Mouse (Mus musculus) CH12.LX (cell line): Measurements from ENCODE around the gene Mettl7a2. TPM values are rescaled to one million over a fixed set of nuclear protein-coding genes. Genes with fewer than 3 reads are reported as not detected.
"Not testable (repeated sequence)": the region's sequence is repeated elsewhere in the genome, so short reads cannot be mapped to it uniquely, and the experiment has no call there.

ENCODE experiments used
- DNase-seq: peaks from one replicate; pipeline ENCODE4 v3.0.0-alpha.2; 2013; ENCODE audit errors: extremely low read depth
- H3K27ac ChIP-seq: 2 replicates; pipeline ENCODE4 v1.5.1; 2012; ENCODE audit warnings: low read depth, mild to moderate bottlenecking, control low read depth, moderate library complexity; ENCODE audit not compliant: insufficient read depth
- H3K27me3 ChIP-seq: replicated peaks from 2 replicates; pipeline ENCODE3; 2012; ENCODE audit warnings: inconsistent platforms
- H3K36me3 ChIP-seq, 2 experiments: replicated peaks in 1 of 2; 2 replicates each; pipeline versions ENCODE3 to v1.6.1; 2012; ENCODE audit warnings: inconsistent platforms in 1 of 2, low read length in 1 of 2, mild to moderate bottlenecking in 1 of 2, mixed read lengths in 1 of 2, moderate library complexity in 1 of 2; ENCODE audit not compliant: control insufficient read depth in 1 of 2, insufficient read depth in 1 of 2
- H3K4me1 ChIP-seq, 2 experiments: 2 replicates each; pipeline ENCODE4 v1.6.1; 2012; ENCODE audit warnings: inconsistent platforms in 1 of 2, moderate library complexity in 1 of 2; ENCODE audit not compliant: insufficient read depth in 2 of 2, control insufficient read depth in 1 of 2
- H3K4me2 ChIP-seq: 2 replicates; pipeline ENCODE4 v1.6.1; 2012; ENCODE audit warnings: low read depth, mild to moderate bottlenecking, control low read depth; ENCODE audit not compliant: poor library complexity, insufficient read depth, severe bottlenecking
- H3K4me3 ChIP-seq, 3 experiments: fragments of 150-350 bp in 1 of 3; sonication (generic) in 1 of 3; replicated peaks in 1 of 3; 2 replicates each; pipeline versions ENCODE3 to v1.5.1; 2011 to 2012; ENCODE audit warnings: low read depth in 2 of 3, low read length in 2 of 3, mild to moderate bottlenecking in 2 of 3, moderate library complexity in 2 of 3, control low read depth in 1 of 3, improper control_type of control experiment in 1 of 3, inconsistent platforms in 1 of 3, mixed read lengths in 1 of 3; ENCODE audit not compliant: poor library complexity in 1 of 3
- H3K79me2 ChIP-seq: replicated peaks from 2 replicates; pipeline ENCODE4 v1.6.1; 2012; ENCODE audit warnings: mild to moderate bottlenecking, moderate library complexity; ENCODE audit not compliant: control insufficient read depth, poor library complexity, insufficient read depth, severe bottlenecking; ENCODE audit errors: extremely low read depth
- H3K9ac ChIP-seq: 2 replicates; pipeline ENCODE4 v1.6.1; 2012; ENCODE audit warnings: low read depth, mild to moderate bottlenecking, control low read depth, moderate library complexity; ENCODE audit not compliant: insufficient read depth
- H3K9me3 ChIP-seq: replicated peaks from 2 replicates; pipeline ENCODE3; 2012; ENCODE audit warnings: low read length, inconsistent platforms, mixed read lengths
- BHLHE40 ChIP-seq: IDR thresholded peaks from 2 replicates; pipeline ENCODE4 v1.6.1; 2011; ENCODE audit warnings: mild to moderate bottlenecking, low read depth, low read length, improper control_type of control experiment
- CTCF ChIP-seq, 2 experiments: IDR thresholded peaks in 1 of 2; conservative IDR thresholded peaks in 1 of 2; 2 replicates each; pipeline ENCODE4 v1.5.1; 2011 to 2012; ENCODE audit warnings: low read depth in 2 of 2, low read length in 2 of 2, improper control_type of control experiment in 1 of 2, inconsistent platforms in 1 of 2, mild to moderate bottlenecking in 1 of 2, moderate library complexity in 1 of 2
- EP300 ChIP-seq: IDR thresholded peaks from 2 replicates; pipeline ENCODE4 v1.6.1; 2011; ENCODE audit warnings: low read length, improper control_type of control experiment
- GABPA ChIP-seq: IDR thresholded peaks from 2 replicates; pipeline ENCODE4 v1.6.1; 2012; ENCODE audit warnings: low read depth, low read length, improper control_type of control experiment, inconsistent platforms; ENCODE audit not compliant: insufficient replicate concordance
- HCFC1 ChIP-seq: IDR thresholded peaks from 2 replicates; pipeline ENCODE4 v1.6.1; 2012; ENCODE audit warnings: low read depth, mild to moderate bottlenecking, inconsistent platforms, low read length, improper control_type of control experiment
- IRF4 ChIP-seq: IDR thresholded peaks from 2 replicates; pipeline ENCODE4 v1.6.1; 2014; ENCODE audit warnings: low read depth, mild to moderate bottlenecking, inconsistent platforms, low read length, improper control_type of control experiment
- KAT2A ChIP-seq: IDR thresholded peaks from 2 replicates; pipeline ENCODE4 v1.6.1; 2012; ENCODE audit warnings: low read length, improper control_type of control experiment, inconsistent platforms; ENCODE audit not compliant: insufficient replicate concordance
- MAFK ChIP-seq: IDR thresholded peaks from 2 replicates; pipeline ENCODE4 v1.6.1; 2011; ENCODE audit warnings: low read length, improper control_type of control experiment; ENCODE audit not compliant: insufficient replicate concordance
- MEF2A ChIP-seq: IDR thresholded peaks from 2 replicates; pipeline ENCODE4 v1.6.1; 2014; ENCODE audit warnings: low read depth, mild to moderate bottlenecking, inconsistent platforms, low read length, improper control_type of control experiment, borderline replicate concordance
- MYC ChIP-seq: IDR thresholded peaks from 2 replicates; pipeline ENCODE4 v1.6.1; 2011; ENCODE audit warnings: low read depth, mild to moderate bottlenecking, improper control_type of control experiment, low read length
- NRF1 ChIP-seq: IDR thresholded peaks from 2 replicates; pipeline ENCODE4 v1.6.1; 2014; ENCODE audit warnings: low read depth, mild to moderate bottlenecking, inconsistent platforms, low read length, improper control_type of control experiment, moderate library complexity
- PAX5 ChIP-seq: IDR thresholded peaks from 2 replicates; pipeline ENCODE4 v1.6.1; 2012; ENCODE audit warnings: low read length, inconsistent platforms, mixed read lengths
- POLR2A ChIP-seq: IDR thresholded peaks from 2 replicates; pipeline ENCODE4 v1.6.1; 2011; ENCODE audit warnings: low read depth, mild to moderate bottlenecking, improper control_type of control experiment, low read length
- RCOR1 ChIP-seq: conservative IDR thresholded peaks from 2 replicates; pipeline ENCODE4 v1.6.1; 2012; ENCODE audit warnings: low read depth, mild to moderate bottlenecking, inconsistent platforms, low read length, improper control_type of control experiment
- SMC3 ChIP-seq: IDR thresholded peaks from 2 replicates; pipeline ENCODE4 v1.6.1; 2011; ENCODE audit warnings: low read depth, low read length, improper control_type of control experiment
- TCF12 ChIP-seq: IDR thresholded peaks from 2 replicates; pipeline ENCODE4 v1.6.1; 2014; ENCODE audit warnings: low read depth, mild to moderate bottlenecking, inconsistent platforms, low read length, improper control_type of control experiment
- USF1 ChIP-seq: IDR thresholded peaks from 2 replicates; pipeline ENCODE4 v1.6.1; 2014; ENCODE audit warnings: low read depth, mild to moderate bottlenecking, inconsistent platforms, low read length, improper control_type of control experiment
- USF2 ChIP-seq: conservative IDR thresholded peaks from 2 replicates; pipeline ENCODE4 v1.6.1; 2011; ENCODE audit warnings: low read depth, low read length, improper control_type of control experiment
- ZKSCAN1 ChIP-seq: IDR thresholded peaks from 2 replicates; pipeline ENCODE4 v1.6.1; 2012; ENCODE audit warnings: low read depth, inconsistent platforms, low read length, improper control_type of control experiment, borderline replicate concordance
- ZMIZ1 ChIP-seq: IDR thresholded peaks from 2 replicates; pipeline ENCODE4 v1.6.1; 2012; ENCODE audit warnings: low read depth, mild to moderate bottlenecking, inconsistent platforms, low read length, improper control_type of control experiment
- dilution Hi-C: fragments of 300-500 bp; cut with MboI; formaldehyde crosslinking; loops from 2 replicates; pipeline ENCODE4 v1.14.3; 2020; ENCODE audit warnings: low sequenced_read_pairs; ENCODE audit not compliant: extremely low pct_unique_long_range_greater_than_20kb, extremely low pct_ligation_motif_present
- in situ Hi-C: fragments of 300-500 bp; cut with MboI; formaldehyde crosslinking; loops from 3 replicates; pipeline ENCODE4 v1.14.3; 2019; ENCODE audit warnings: low sequenced_read_pairs, low pct_ligation_motif_present, low pct_unique_long_range_greater_than_20kb, mixed read lengths
- polyA plus RNA-seq: library from polyadenylated mRNA; unstranded; fragments of >175 nt; gene quantifications from 2 replicates; pipeline ENCODE4 v1.2.1, GENCODE M21; 2012; ENCODE audit warnings: low read depth; ENCODE audit not compliant: insufficient read length
- total RNA-seq, 2 experiments: library from RNA; depleted of rRNA; stranded (reverse); fragments of 300-350 nt in 1 of 2; fragments of >200 nt in 1 of 2; gene quantifications; 2 replicates each; pipeline ENCODE4 v1.2.3; 2012 to 2014

The Mettl7a2 gene
- total and polyA plus RNA-seq, 3 experiments = not detected

GRCm38 (mm10) chr15:100355876-100356275 lies 2.9 kb downstream of the Mettl7a2 start:
- in situ Hi-C loops (no loop called here), dilution Hi-C loops (no loop called here)
- Histone ChIP-seq H3K9me3 (no peaks in the 10 kb centered on the region), H3K27ac (no peak overlapping the region), H3K4me1 (no peaks in the 10 kb centered on the region), H3K27me3 (peaks cover 2% of the 10 kb centered on the region), H3K4me3 (no peak overlapping the region), H3K9ac (no peak overlapping the region), H3K79me2 (no peaks in the 10 kb centered on the region), H3K4me2 (no peak overlapping the region), H3K36me3 (no peaks in the 10 kb centered on the region)
- no peak for DNase-seq
- TF ChIP-seq HCFC1 (no peak), BHLHE40 (no peak), USF2 (no peak), GABPA (no peak), KAT2A (no peak), MAFK (no peak), TCF12 (no peak), EP300 (no peak), IRF4 (no peak), RCOR1 (no peak), ZMIZ1 (no peak), USF1 (no peak), SMC3 (no peak), CTCF (conservative IDR thresholded peaks at IDR 0.05 in 1 of 2, IDR thresholded peaks at IDR 0.05 in 1 of 2; ENCODE audit: low read depth in 2 of 2, low read length in 2 of 2) (no peak), PAX5 (no peak)

GRCm38 (mm10) chr15:100364242-100364641 lies 11.2 kb downstream of the Mettl7a2 start, which contains the start of gene Higd1c:
Higd1c (plus strand) TSS chr15:100364542.
- dilution Hi-C loops (no loop called here), in situ Hi-C loops (no loop called here)
- Histone ChIP-seq H3K36me3 (no peaks in the 10 kb centered on the region), H3K79me2 (no peaks in the 10 kb centered on the region), H3K27me3 (peaks cover 1% of the 10 kb centered on the region), H3K9ac (no peak within 1 kb of the TSS), H3K4me2 (no peak within 1 kb of the TSS), H3K4me3 (no peak within 1 kb of the TSS), H3K4me1 (no peaks in the 10 kb centered on the region), H3K9me3 (peaks cover 7% of the 10 kb centered on the region), H3K27ac (no peak within 1 kb of the TSS)
- no peak for TF ChIP-seq MYC
- no peak for TF ChIP-seq ZKSCAN1
- no peak for TF ChIP-seq MEF2A
- TF ChIP-seq MAFK = no peak
- TF ChIP-seq POLR2A = no peak
- TF ChIP-seq NRF1 = no peak
- no peak for DNase-seq

- H3K9me3 ChIP-seq, in situ Hi-C loops, H3K4me3 ChIP-seq, H3K27ac ChIP-seq, H3K9ac ChIP-seq, H3K79me2 ChIP-seq, H3K36me3 ChIP-seq, DNase-seq, H3K4me2 ChIP-seq, dilution Hi-C loops, H3K27me3 ChIP-seq, H3K4me1 ChIP-seq: not testable (repeated sequence)
Measured at GRCm38 (mm10) chr15:100365967-100366366, 13.0 kb downstream of the Mettl7a2 start.
